8 mouse cellular contexts compared by ENCODE assay signal in genomic region chr11:50379023-50379752, GRCm38 (mm10). TPM values are rescaled to one million over a fixed set of nuclear protein-coding genes. Genes with fewer than 3 reads are reported as not detected.
DNase-seq lines count a peak whose midpoint lies in the region; ATAC-seq and TF ChIP-seq lines count a peak whose summit lies in the region.

No protein-coding gene starts in this region.

- WGBS in heart, embryonic 12.5 days, result 66% methylated on average over 12 of the region's 12 CpGs
- WGBS in heart, postnatal 0 days, result 51% methylated on average over 12 of the region's 12 CpGs
- WGBS in macrophage (ENCODE audit: missing documents), result 48% methylated on average over 12 of the region's 12 CpGs

- H3K4me2 ChIP-seq in heart, embryonic 12.5 days, result peak overlapping the region; percentile 92
- H3K4me2 ChIP-seq in heart, postnatal 0 days (ENCODE audit: low read depth, low read length), result peak overlapping the region; percentile 75

- peaks cover 11% of the 10 kb centered on the region for H3K4me1 ChIP-seq in heart, embryonic 12.5 days (replicated peaks)
- peaks cover 0 to 7% of the 10 kb centered on the region in 2 experiments; a peak in 3 of 4 replicates for H3K4me1 ChIP-seq in ES-E14 (ENCODE audit: control insufficient read depth in 2 of 2, insufficient read depth in 2 of 2, low read length in 2 of 2, poor library complexity in 1 of 2)
- H3K4me1 ChIP-seq in heart, postnatal 0 days (ENCODE audit: control insufficient read depth, insufficient read depth), result peaks cover 23% of the 10 kb centered on the region

- H3K27me3 ChIP-seq in heart, embryonic 12.5 days (replicated peaks), result no peaks in the 10 kb centered on the region
- H3K27me3 ChIP-seq in heart, postnatal 0 days (ENCODE audit: control insufficient read depth, insufficient read depth, low read length), result no peaks in the 10 kb centered on the region

- no peak overlapping the region for H3K27ac ChIP-seq in heart, embryonic 12.5 days (ENCODE audit: poor library complexity, severe bottlenecking)
- H3K27ac ChIP-seq in ES-E14 (ENCODE audit: insufficient read depth, low read depth, low read length, poor library complexity, severe bottlenecking), result no peak overlapping the region
- no peak overlapping the region for H3K27ac ChIP-seq in heart, postnatal 0 days (ENCODE audit: low read depth)
- H3K27ac ChIP-seq in macrophage, result peak overlapping the region; percentile 25

- TF ChIP-seq EP300 in heart, postnatal 0 days (IDR thresholded peaks at IDR 0.05; ENCODE audit: low read depth), result no peak

- H3K4me3 ChIP-seq in heart, embryonic 12.5 days, result peak overlapping the region; percentile 83
- H3K4me3 ChIP-seq in ES-E14 (ENCODE audit: insufficient read depth in 1 of 2, low read depth in 1 of 2, low read length in 2 of 2, poor library complexity in 1 of 2, severe bottlenecking in 1 of 2) (peak overlapping the region; percentile 76 to 96), macrophage (ENCODE audit: inconsistent target) (peak overlapping the region; percentile 53)
- H3K4me3 ChIP-seq in heart, postnatal 0 days (ENCODE audit: low read depth, low read length), result peak overlapping the region; percentile 95

- in situ Hi-C loops in ES-E14 (cut with MboI; ENCODE audit: low sequenced_read_pairs in 2 of 2, unreplicated experiment in 2 of 2), result no loop called here

- intact Hi-C loops in heart, postnatal 10 days (cut with DNase I), result loop anchor here (5.0 kb wide), 2 partner anchors 53 to 87 kb away; partner anchors contain the start of genes Maml1 and Rufy1

- H3K9me3 ChIP-seq in heart, embryonic 12.5 days (replicated peaks), result no peaks in the 10 kb centered on the region
- no peaks in the 10 kb centered on the region for H3K9me3 ChIP-seq in ES-E14 (ENCODE audit: control insufficient read depth, insufficient read depth, low read depth, low read length)
- no peaks in the 10 kb centered on the region for H3K9me3 ChIP-seq in heart, postnatal 0 days (replicated peaks; ENCODE audit: control insufficient read depth, low read length)

- peak overlapping the region; percentile 94 for H3K9ac ChIP-seq in heart, embryonic 12.5 days
- H3K9ac ChIP-seq in ES-E14 (ENCODE audit: insufficient read depth, low read depth, low read length, poor library complexity, severe bottlenecking), result peak overlapping the region; percentile 97; the same call in 1 of the 2 replicates
- H3K9ac ChIP-seq in heart, postnatal 0 days (replicated peaks; ENCODE audit: low read depth, low read length), result peak overlapping the region; percentile 96

- no peak for TF ChIP-seq CTCF in heart, postnatal 0 days (IDR thresholded peaks at IDR 0.05; ENCODE audit: low read depth)

- no peak for ATAC-seq in heart, embryonic 12.5 days (ENCODE audit: insufficient number of reproducible peaks, low FRiP score)
- ATAC-seq in heart, postnatal 0 days (ENCODE audit: insufficient read depth, low read depth), result no peak

- H3K79me2 ChIP-seq in macrophage (ENCODE audit: inconsistent target), result peaks cover 58% of the 10 kb centered on the region

- peaks cover 31% of the 10 kb centered on the region for H3K36me3 ChIP-seq in heart, embryonic 12.5 days
- peaks cover 25% of the 10 kb centered on the region for H3K36me3 ChIP-seq in ES-E14 (ENCODE audit: control insufficient read depth, insufficient read depth, low read length, poor library complexity, severe bottlenecking)
- peaks cover 32% of the 10 kb centered on the region for H3K36me3 ChIP-seq in heart, postnatal 0 days (replicated peaks; ENCODE audit: control insufficient read depth, insufficient read depth, low read length)
- H3K36me3 ChIP-seq in macrophage (ENCODE audit: inconsistent target), result peaks cover 39% of the 10 kb centered on the region

- no peak for DNase-seq in heart, postnatal 10 days
- DNase-seq in ES-E14 (ENCODE audit: low read depth, low spot score), result no peak
- DNase-seq in heart, postnatal 0 days (ENCODE audit: low spot score), result no peak
- no peak for DNase-seq in embryo, embryonic 10.5 days (ENCODE audit: low spot score)
- DNase-seq in adrenal gland, adult 8-10 months, result no peak
- DNase-seq in cerebellum, postnatal 14 days, result no peak

TF ChIP-seq in ES-E14, 5 proteins besides CTCF, POLR2A, EP300 and RAD21:
- TF ChIP-seq ZC3H11A (IDR thresholded peaks at IDR 0.05; ENCODE audit: borderline replicate concordance, low read depth, low read length) (no peak), MAFK (IDR thresholded peaks at IDR 0.05; ENCODE audit: insufficient read depth, low read depth, low read length) (no peak), CHD2 (IDR thresholded peaks at IDR 0.05; ENCODE audit: low read depth, low read length) (no peak), HCFC1 (IDR thresholded peaks at IDR 0.05; ENCODE audit: borderline replicate concordance, insufficient read depth, low read length) (no peak), ZNF384 (IDR thresholded peaks at IDR 0.05; ENCODE audit: low read depth, low read length) (no peak)

RNA-seq across cellular contexts. Expression of gene Hnrnph1, which starts 2.4 kb away (rescaled TPM):
- polyA plus RNA-seq in heart, embryonic 12.5 days (2016; fragmentation: Nextera tagmentation; extraction: Ambion mirVana), result 255 and 272 TPM in 2 replicates
- total RNA-seq in heart, postnatal 10 days (2021), result 100 to 1,000 TPM; 154 to 182 TPM
- total RNA-seq in ES-E14 (2012; rRNA removed), result 308 and 401 TPM in 2 replicates
- 75.1 and 76.4 TPM in 2 replicates for total RNA-seq in heart, postnatal 0 days (2014; rRNA removed; ENCODE audit: low replicate concordance)
- 106 and 117 TPM in 2 replicates for polyA plus RNA-seq in heart, postnatal 0 days (2015; fragmentation: Nextera tagmentation; extraction: Ambion mirVana)
- 1,000 to 10,000 TPM in 10 of 26 experiments, 100 to 1,000 TPM in 16; 605 to 1,348 (median 957) TPM for total RNA-seq in macrophage (2018; cell fraction: chromatin; rRNA removed)
- 10 to 100 TPM; 37.2 to 89.7 (median 55.3) TPM for total RNA-seq in macrophage (2018; cell fraction: cytosol; rRNA removed)
- total RNA-seq in macrophage (2018; cell fraction: nucleus; rRNA removed), result 1,000 to 10,000 TPM in 1 of 26 experiments, 100 to 1,000 TPM in 25; 343 to 1,018 (median 635) TPM
- polyA plus RNA-seq in macrophage (2018), result 98.4 to 136 TPM (median 136 TPM) in 3 replicates
- total RNA-seq in adrenal gland, adult 8-10 months (2022), result 100 to 1,000 TPM; 165 to 402 (median 286) TPM

RNA-seq across cellular contexts. Expression of gene Cby3, which starts 24.9 kb away (rescaled TPM):
- polyA plus RNA-seq in heart, embryonic 12.5 days (2016; fragmentation: Nextera tagmentation; extraction: Ambion mirVana), result 0.26 TPM in 1 of 2 replicates, not detected in the other
- total RNA-seq in heart, postnatal 10 days (2021), result not detected
- 0.54 TPM in 1 of 2 replicates, not detected in the other for total RNA-seq in ES-E14 (2012; rRNA removed)
- not detected in 2 replicates for total RNA-seq in heart, postnatal 0 days (2014; rRNA removed; ENCODE audit: low replicate concordance)
- polyA plus RNA-seq in heart, postnatal 0 days (2015; fragmentation: Nextera tagmentation; extraction: Ambion mirVana), result 0.18 TPM in 1 of 2 replicates, not detected in the other
- total RNA-seq in macrophage (2018; cell fraction: chromatin; rRNA removed), result not detected
- not detected for total RNA-seq in macrophage (2018; cell fraction: cytosol; rRNA removed)
- not detected for total RNA-seq in macrophage (2018; cell fraction: nucleus; rRNA removed)
- polyA plus RNA-seq in macrophage (2018), result not detected in 3 replicates
- not detected for total RNA-seq in adrenal gland, adult 8-10 months (2022)

RNA-seq across cellular contexts. Expression of gene Rufy1, which starts 51.7 kb away (rescaled TPM):
- polyA plus RNA-seq in heart, embryonic 12.5 days (2016; fragmentation: Nextera tagmentation; extraction: Ambion mirVana), result 19.6 and 21.8 TPM in 2 replicates
- total RNA-seq in heart, postnatal 10 days (2021), result 10 to 100 TPM; 25.8 to 33.1 TPM
- 11.2 and 13.1 TPM in 2 replicates for total RNA-seq in ES-E14 (2012; rRNA removed)
- total RNA-seq in heart, postnatal 0 days (2014; rRNA removed; ENCODE audit: low replicate concordance), result 22.8 and 24.9 TPM in 2 replicates
- polyA plus RNA-seq in heart, postnatal 0 days (2015; fragmentation: Nextera tagmentation; extraction: Ambion mirVana), result 29.2 and 29.8 TPM in 2 replicates
- 10 to 100 TPM; 13.8 to 79.8 (median 39.8) TPM for total RNA-seq in macrophage (2018; cell fraction: chromatin; rRNA removed)
- total RNA-seq in macrophage (2018; cell fraction: cytosol; rRNA removed), result 10 to 100 TPM; 19.8 to 38.3 (median 29.9) TPM
- total RNA-seq in macrophage (2018; cell fraction: nucleus; rRNA removed), result 10 to 100 TPM; 14.8 to 52.9 (median 30.1) TPM
- 37.9 to 75.9 TPM (median 39.7 TPM) in 3 replicates for polyA plus RNA-seq in macrophage (2018)
- 10 to 100 TPM; 41.9 to 56.9 (median 49.4) TPM for total RNA-seq in adrenal gland, adult 8-10 months (2022)

RNA-seq across cellular contexts. Expression of gene Canx, which starts 53.7 kb away (rescaled TPM):
- polyA plus RNA-seq in heart, embryonic 12.5 days (2016; fragmentation: Nextera tagmentation; extraction: Ambion mirVana), result 331 and 334 TPM in 2 replicates
- 100 to 1,000 TPM; 270 to 302 TPM for total RNA-seq in heart, postnatal 10 days (2021)
- total RNA-seq in ES-E14 (2012; rRNA removed), result 970 and 1,175 TPM in 2 replicates
- total RNA-seq in heart, postnatal 0 days (2014; rRNA removed; ENCODE audit: low replicate concordance), result 120 and 167 TPM in 2 replicates
- polyA plus RNA-seq in heart, postnatal 0 days (2015; fragmentation: Nextera tagmentation; extraction: Ambion mirVana), result 159 and 168 TPM in 2 replicates
- 100 to 1,000 TPM in 24 of 26 experiments, 10 to 100 TPM in 2; 86.0 to 180 (median 131) TPM for total RNA-seq in macrophage (2018; cell fraction: chromatin; rRNA removed)
- 100 to 1,000 TPM; 290 to 579 (median 440) TPM for total RNA-seq in macrophage (2018; cell fraction: cytosol; rRNA removed)
- 100 to 1,000 TPM; 153 to 807 (median 584) TPM for total RNA-seq in macrophage (2018; cell fraction: nucleus; rRNA removed)
- polyA plus RNA-seq in macrophage (2018), result 353 to 731 TPM (median 370 TPM) in 3 replicates
- total RNA-seq in adrenal gland, adult 8-10 months (2022), result 100 to 1,000 TPM; 459 to 558 (median 506) TPM
